Mouse (Mus musculus): ENCODE data around the gene Slc35d3. TPM values are rescaled to one million over a fixed set of nuclear protein-coding genes. Genes with fewer than 3 reads are reported as not detected.

Slc35d3 gene
- polyA plus RNA-seq, 1 experiment = not detected

DNA sequence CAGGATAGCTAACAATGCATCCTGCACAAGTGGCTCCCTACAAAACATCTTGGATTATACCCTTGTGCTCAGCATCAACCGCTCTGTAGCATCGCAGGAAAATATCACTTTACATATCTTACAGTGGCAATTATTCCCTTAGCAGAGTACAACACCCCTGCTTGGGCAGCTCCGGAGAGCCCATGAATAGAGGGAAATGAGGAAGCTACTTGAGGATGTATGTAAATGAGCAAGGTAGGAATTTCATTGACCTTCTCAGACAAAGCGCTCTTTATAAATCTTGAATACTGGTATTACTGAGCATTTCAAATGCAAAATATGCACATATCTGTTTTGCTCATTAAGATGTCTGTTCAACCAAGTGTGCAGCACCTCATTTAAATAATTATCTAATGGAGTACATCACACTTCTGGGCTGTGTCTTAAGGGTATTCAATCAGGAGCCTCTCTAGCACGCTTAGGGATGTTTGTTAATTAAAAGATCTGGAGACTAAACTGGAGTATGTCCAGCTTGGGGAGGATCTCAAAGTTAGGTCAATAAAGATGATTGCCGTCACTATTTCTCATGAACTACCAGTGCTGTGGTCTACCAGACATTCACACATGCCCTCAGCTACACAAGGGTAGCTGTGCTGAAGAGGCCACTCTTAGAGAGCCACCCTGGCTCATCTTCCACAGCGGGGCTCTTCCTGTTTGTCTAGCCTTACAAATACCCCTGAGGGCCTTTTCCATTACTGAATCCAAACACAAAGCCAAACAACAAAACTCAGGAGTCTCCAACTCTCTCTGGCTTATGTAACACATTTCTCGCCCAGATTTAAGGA, 15.2 kb downstream of the Slc35d3 start:
- Histone ChIP-seq H3K27me3 (ENCODE audit: control insufficient read depth, insufficient read depth, low read length) (no peaks in the 10 kb centered on the region), H3K27ac (ENCODE audit: control insufficient read depth, insufficient read depth, low read depth, low read length) (no peak overlapping the region), H3K36me3 (ENCODE audit: control insufficient read depth, insufficient read depth, low read length) (no peaks in the 10 kb centered on the region), H3K4me3 (ENCODE audit: control insufficient read depth, low read depth, low read length) (no peak overlapping the region), H3K4me1 (ENCODE audit: control insufficient read depth, insufficient read depth, low read length) (no peaks in the 10 kb centered on the region)
- no peak for TF ChIP-seq POLR2A (IDR thresholded peaks at IDR 0.05; ENCODE audit: control insufficient read depth, low read depth, low read length)
- no peak for TF ChIP-seq CTCF (IDR thresholded peaks at IDR 0.05; ENCODE audit: control insufficient read depth, insufficient read depth, insufficient replicate concordance, low read depth, low read length)

- H3K4me3 ChIP-seq (ENCODE audit: control insufficient read depth, low read depth, low read length) = no peak overlapping the region
Observed at GRCm38 (mm10) chr10:19834222-19834621, 17.0 kb downstream of the Slc35d3 start.

GRCm38 (mm10) chr10:19831072-19831849, 20.0 kb downstream of the Slc35d3 start:
- H3K36me3 ChIP-seq (ENCODE audit: control insufficient read depth, insufficient read depth, low read length) = no peaks in the 10 kb centered on the region
- no peak overlapping the region for H3K4me3 ChIP-seq (ENCODE audit: control insufficient read depth, low read depth, low read length)
- no peak for TF ChIP-seq POLR2A (IDR thresholded peaks at IDR 0.05; ENCODE audit: control insufficient read depth, low read depth, low read length)
- no peak for TF ChIP-seq CTCF (IDR thresholded peaks at IDR 0.05; ENCODE audit: control insufficient read depth, insufficient read depth, insufficient replicate concordance, low read depth, low read length)
- H3K27me3 ChIP-seq (ENCODE audit: control insufficient read depth, insufficient read depth, low read length) = no peaks in the 10 kb centered on the region
- H3K4me1 ChIP-seq (ENCODE audit: control insufficient read depth, insufficient read depth, low read length) = no peaks in the 10 kb centered on the region
- H3K27ac ChIP-seq (ENCODE audit: control insufficient read depth, insufficient read depth, low read depth, low read length) = no peak overlapping the region

More at GRCm38 (mm10) chr10:19834222-19834621, 17.0 kb downstream of the Slc35d3 start:
- TF ChIP-seq CTCF (IDR thresholded peaks at IDR 0.05; ENCODE audit: control insufficient read depth, insufficient read depth, insufficient replicate concordance, low read depth, low read length) (no peak), POLR2A (IDR thresholded peaks at IDR 0.05; ENCODE audit: control insufficient read depth, low read depth, low read length) (no peak)
- Histone ChIP-seq H3K27me3 (ENCODE audit: control insufficient read depth, insufficient read depth, low read length) (no peaks in the 10 kb centered on the region), H3K4me1 (ENCODE audit: control insufficient read depth, insufficient read depth, low read length) (no peaks in the 10 kb centered on the region), H3K36me3 (ENCODE audit: control insufficient read depth, insufficient read depth, low read length) (no peaks in the 10 kb centered on the region), H3K27ac (ENCODE audit: control insufficient read depth, insufficient read depth, low read depth, low read length) (no peak overlapping the region)

DNA sequence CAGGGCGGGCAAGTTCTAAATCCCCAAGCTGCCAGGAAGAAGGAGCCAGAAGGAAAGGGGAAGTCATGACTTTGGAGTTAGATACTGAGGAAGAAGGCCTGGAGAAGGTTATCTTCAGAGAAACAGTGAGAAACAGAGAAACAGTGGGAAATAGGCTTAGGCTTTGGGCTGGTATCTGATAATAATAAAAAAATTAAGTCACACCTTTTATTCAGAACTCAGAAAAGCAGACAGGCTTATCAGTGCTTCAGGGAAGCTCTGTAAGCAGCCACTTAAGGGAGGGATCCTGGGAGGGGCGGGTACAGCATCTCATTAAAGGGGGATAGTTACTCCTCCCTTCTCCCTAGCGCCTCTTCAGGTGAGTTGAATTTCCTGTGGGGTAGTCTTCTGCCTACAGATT, 30.3 kb downstream of the Slc35d3 start:
- H3K4me3 ChIP-seq (ENCODE audit: control insufficient read depth, low read depth, low read length) = no peak overlapping the region
- no peak overlapping the region for H3K27ac ChIP-seq (ENCODE audit: control insufficient read depth, insufficient read depth, low read depth, low read length)
- no peaks in the 10 kb centered on the region for H3K36me3 ChIP-seq (ENCODE audit: control insufficient read depth, insufficient read depth, low read length)
- TF ChIP-seq POLR2A (IDR thresholded peaks at IDR 0.05; ENCODE audit: control insufficient read depth, low read depth, low read length) (no peak), CTCF (IDR thresholded peaks at IDR 0.05; ENCODE audit: control insufficient read depth, insufficient read depth, insufficient replicate concordance, low read depth, low read length) (no peak)
- peaks cover 6% of the 10 kb centered on the region for H3K4me1 ChIP-seq (ENCODE audit: control insufficient read depth, insufficient read depth, low read length)
- no peaks in the 10 kb centered on the region for H3K27me3 ChIP-seq (ENCODE audit: control insufficient read depth, insufficient read depth, low read length)

DNA sequence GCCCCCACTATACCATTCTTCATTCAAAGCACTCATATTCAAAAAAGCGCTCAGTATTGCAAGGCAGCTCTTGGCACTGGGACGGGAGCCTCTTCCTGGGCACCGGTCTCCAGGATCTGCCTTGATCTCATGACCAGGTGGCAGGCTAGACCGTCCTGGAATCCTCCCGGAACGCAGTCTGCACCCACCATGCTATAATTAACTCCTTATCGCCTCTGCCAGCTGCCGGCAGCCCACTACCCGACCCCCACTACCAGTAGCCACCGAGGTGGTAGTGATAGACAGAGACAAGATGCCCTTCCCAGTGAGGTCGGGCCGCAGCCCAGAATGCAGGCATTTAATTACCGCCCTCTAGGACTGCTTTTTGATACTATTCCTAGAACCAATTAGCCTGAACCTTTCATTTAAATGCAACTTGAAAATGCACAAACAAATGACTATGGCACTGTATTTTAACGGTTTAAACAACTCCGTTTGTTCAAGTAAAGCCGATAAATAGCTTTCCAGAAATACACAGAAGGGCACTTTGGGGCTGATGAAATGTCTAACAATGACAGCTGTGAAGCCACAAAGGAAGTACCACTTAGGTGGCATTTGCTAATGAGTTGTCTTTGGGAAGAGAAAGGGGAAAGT, 32.4 kb downstream of the Slc35d3 start:
- no peaks in the 10 kb centered on the region for H3K27me3 ChIP-seq (ENCODE audit: control insufficient read depth, insufficient read depth, low read length)
- H3K36me3 ChIP-seq (ENCODE audit: control insufficient read depth, insufficient read depth, low read length) = no peaks in the 10 kb centered on the region
- H3K4me3 ChIP-seq (ENCODE audit: control insufficient read depth, low read depth, low read length) = peak overlapping the region; percentile 18; the same call in 1 of the 2 replicates
- no peak overlapping the region for H3K27ac ChIP-seq (ENCODE audit: control insufficient read depth, insufficient read depth, low read depth, low read length)
- peaks cover 6% of the 10 kb centered on the region for H3K4me1 ChIP-seq (ENCODE audit: control insufficient read depth, insufficient read depth, low read length)
- TF ChIP-seq CTCF (IDR thresholded peaks at IDR 0.05; ENCODE audit: control insufficient read depth, insufficient read depth, insufficient replicate concordance, low read depth, low read length) = no peak

GRCm38 (mm10) chr10:19815371-19815770, 35.9 kb downstream of the Slc35d3 start:
- no peaks in the 10 kb centered on the region for H3K27me3 ChIP-seq (ENCODE audit: control insufficient read depth, insufficient read depth, low read length)
- TF ChIP-seq CTCF (IDR thresholded peaks at IDR 0.05; ENCODE audit: control insufficient read depth, insufficient read depth, insufficient replicate concordance, low read depth, low read length) = no peak
- TF ChIP-seq POLR2A (IDR thresholded peaks at IDR 0.05; ENCODE audit: control insufficient read depth, low read depth, low read length) = no peak

More at GRCm38 (mm10) chr10:19815371-19815770, 35.9 kb downstream of the Slc35d3 start:
- H3K36me3 ChIP-seq (ENCODE audit: control insufficient read depth, insufficient read depth, low read length) = no peaks in the 10 kb centered on the region
- no peak overlapping the region for H3K27ac ChIP-seq (ENCODE audit: control insufficient read depth, insufficient read depth, low read depth, low read length)
- peaks cover 6% of the 10 kb centered on the region for H3K4me1 ChIP-seq (ENCODE audit: control insufficient read depth, insufficient read depth, low read length)
- H3K4me3 ChIP-seq (ENCODE audit: control insufficient read depth, low read depth, low read length) = no peak overlapping the region

Data from testis, adult 2 months (tissue).